Mouse (Mus musculus) kidney, embryonic 15.5 days (tissue): Measurements from ENCODE around the gene H2-Ke6. TPM values are rescaled to one million over a fixed set of nuclear protein-coding genes. Genes with fewer than 3 reads are reported as not detected.
"Not testable (repeated sequence)": the region's sequence is repeated elsewhere in the genome, so short reads cannot be mapped to it uniquely, and the experiment has no call there.

Experiments
- ATAC-seq: fragments of 200-750 bp; cut with Nextera tagmentation; replicated peaks from 2 replicates; pipeline ENCODE4 v1.8.0; 2017; ENCODE audit warnings: moderate TSS enrichment; ENCODE audit not compliant: low FRiP score
- H3K27ac ChIP-seq: fragments of 300-500 bp; sonication (generic); 2 replicates; pipeline ENCODE4 v1.5.1; 2015; ENCODE audit warnings: mild to moderate bottlenecking, inconsistent platforms
- H3K27me3 ChIP-seq: fragments of 300-500 bp; sonication (generic); 2 replicates; pipeline ENCODE4 v1.6.1; 2015; ENCODE audit warnings: inconsistent platforms
- H3K36me3 ChIP-seq: fragments of 300-500 bp; sonication (generic); 2 replicates; pipeline ENCODE4 v1.6.1; 2015; ENCODE audit warnings: inconsistent platforms
- H3K4me1 ChIP-seq: fragments of 300-500 bp; sonication (generic); 2 replicates; pipeline ENCODE4 v1.6.1; 2015; ENCODE audit warnings: inconsistent platforms
- H3K4me2 ChIP-seq: fragments of 300-500 bp; sonication (generic); 2 replicates; pipeline ENCODE4 v1.6.1; 2015; ENCODE audit warnings: moderate library complexity, mild to moderate bottlenecking, inconsistent platforms
- H3K4me3 ChIP-seq: fragments of 300-500 bp; sonication (generic); replicated peaks from 2 replicates; pipeline ENCODE4 v1.5.1; 2015; ENCODE audit warnings: mild to moderate bottlenecking, inconsistent platforms
- H3K9ac ChIP-seq: fragments of 300-500 bp; sonication (generic); 2 replicates; pipeline ENCODE4 v1.6.1; 2015; ENCODE audit warnings: mild to moderate bottlenecking, inconsistent platforms
- H3K9me3 ChIP-seq: fragments of 300-500 bp; sonication (generic); replicated peaks from 2 replicates; pipeline ENCODE4 v1.6.1; 2016; ENCODE audit warnings: inconsistent platforms
- WGBS: fragments of 180-500 bp; shearing (Covaris S2); methylation state at CpG from one replicate; pipeline ENCODE4 v1.1.7; 2015; ENCODE audit warnings: mixed read lengths; 5-methylcytosine and 5-hydroxymethylcytosine counted together
- microRNA counts: library from miRNA; unstranded; fragments of <30 nt; microRNA quantifications from one replicate; lab custom pipeline; 2016
- microRNA-seq: library from miRNA; unstranded; fragments of <30 nt; microRNA quantifications from one replicate; pipeline ENCODE4, GENCODE M21; 2016
- polyA plus RNA-seq: library from polyadenylated mRNA; unstranded; fragments of >200 nt; fragmentation: Nextera tagmentation; extraction: Ambion mirVana; gene quantifications from 2 replicates; pipeline ENCODE4 v1.2.1, GENCODE M21; 2015

The H2-Ke6 gene
- polyA plus RNA-seq, 1 experiment from 2014 or later, result 52.5 TPM

DNA sequence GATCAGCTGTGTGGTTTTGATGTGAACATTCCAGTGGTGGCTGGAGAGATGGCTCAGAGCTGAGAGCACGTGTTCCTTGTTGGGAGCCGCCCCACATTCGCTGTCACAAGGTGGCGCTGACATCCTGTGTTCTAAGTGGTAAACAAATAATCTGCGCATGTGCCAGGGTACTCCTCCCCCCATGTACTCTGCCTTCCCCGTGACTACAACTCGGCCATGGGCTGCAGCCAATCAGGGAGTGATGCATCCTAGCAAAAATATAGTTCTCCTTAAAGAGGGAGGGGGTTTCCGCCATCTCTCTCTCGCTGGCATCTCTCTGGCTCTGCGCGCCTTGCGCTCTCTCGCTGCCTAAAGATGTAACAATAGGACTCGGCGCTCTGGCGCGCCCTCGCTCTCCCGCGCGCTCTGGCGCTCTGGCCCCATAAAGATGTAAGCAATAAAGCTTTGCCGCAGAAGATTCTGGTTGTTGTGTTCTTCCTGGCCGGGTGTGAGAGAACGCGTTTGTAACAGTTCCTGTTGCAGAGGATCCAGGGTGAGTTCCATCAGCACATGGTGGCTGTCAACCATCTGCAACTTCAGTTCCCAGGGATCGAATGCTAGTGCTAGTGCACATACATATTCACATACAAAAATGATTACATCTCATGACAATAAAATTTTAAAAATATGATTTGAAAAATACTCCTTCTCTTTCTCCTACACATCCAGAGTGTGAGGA is 46.5 kb downstream of the H2-Ke6 start:
- under 1% methylated on average over 27 of the region's 27 CpGs for WGBS
- H3K36me3 ChIP-seq, H3K9me3 ChIP-seq: not testable (repeated sequence)
- H3K4me3 ChIP-seq, result peak overlapping the region; percentile 60
- H3K9ac ChIP-seq, result peak overlapping the region; percentile 57; the same call in 1 of the 2 replicates
- peak; percentile 87 for ATAC-seq
- peak overlapping the region; percentile 91 for H3K27ac ChIP-seq
- H3K27me3 ChIP-seq, result peaks cover 45% of the 10 kb centered on the region
- H3K4me2 ChIP-seq, result peak overlapping the region; percentile 81
- peaks cover 30% of the 10 kb centered on the region for H3K4me1 ChIP-seq

DNA sequence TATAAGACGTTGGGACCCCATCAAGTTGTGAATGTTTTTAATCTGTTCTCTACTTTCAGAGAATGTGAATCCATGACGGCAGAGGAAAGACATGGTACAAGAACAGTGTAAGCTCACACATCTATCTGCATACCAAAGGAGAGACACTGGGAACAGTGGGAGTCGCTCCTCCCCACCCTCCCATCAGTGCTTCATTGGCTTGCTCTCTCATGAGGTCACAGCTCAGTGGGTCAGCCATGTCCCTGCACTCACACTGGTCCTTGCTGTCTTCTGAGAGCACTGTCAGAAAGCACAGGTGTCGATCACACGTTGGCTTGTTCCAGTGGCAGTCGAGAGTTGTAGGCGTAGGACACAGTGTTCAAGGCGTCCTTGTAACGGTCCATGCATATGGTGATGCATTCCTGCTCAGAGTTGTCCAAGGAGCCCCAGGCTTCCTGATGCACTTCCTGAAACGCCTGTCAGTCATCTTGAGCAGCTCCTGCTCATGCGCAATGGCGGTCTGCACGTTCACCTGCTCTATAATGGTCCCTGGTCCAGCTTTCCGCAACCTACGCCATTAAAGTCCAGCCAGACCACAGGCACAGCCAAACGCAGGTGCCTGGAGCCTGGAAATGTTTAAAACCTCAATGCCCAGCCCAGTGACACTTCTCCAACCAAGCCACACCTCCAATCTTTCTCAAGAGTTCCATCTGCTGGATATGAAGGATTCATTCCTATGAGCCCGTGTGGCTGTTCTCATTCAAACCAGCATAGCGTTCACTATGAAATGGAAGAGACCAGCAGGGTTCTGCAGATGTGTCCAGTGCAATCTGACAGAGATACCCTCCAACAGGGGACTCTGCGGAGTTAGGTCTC is 47.5 kb downstream of the H2-Ke6 start:
- peak overlapping the region; percentile 47 for H3K27ac ChIP-seq
- 0 out of 2 replicates have a peak, but pooled peaks have one; percentile 4 for ATAC-seq

DNA sequence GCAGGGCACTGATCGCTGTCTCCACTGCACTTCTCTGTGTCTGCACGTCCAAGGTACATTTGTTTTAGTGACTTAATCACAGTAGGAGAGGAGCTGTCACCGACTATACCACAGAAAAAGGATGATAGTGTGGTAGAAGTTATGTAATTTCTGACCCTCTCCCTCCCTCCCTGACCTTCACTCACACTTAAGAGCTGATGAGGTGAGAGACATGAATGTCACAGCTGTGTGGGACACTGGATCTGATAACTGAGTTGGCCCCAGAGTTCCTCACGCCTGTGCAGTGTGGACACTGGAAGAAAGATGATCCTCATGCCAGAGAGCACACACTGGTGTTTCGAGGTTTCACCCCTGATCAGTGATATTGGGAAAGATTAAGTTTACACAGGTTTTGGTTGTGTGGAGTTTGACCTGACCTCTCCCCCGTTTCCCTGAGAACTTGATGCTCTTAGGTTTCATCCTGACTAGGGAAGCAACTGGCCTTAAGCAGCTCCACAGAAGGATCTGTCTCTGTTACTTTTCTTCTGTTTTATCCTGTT is 48.3 kb downstream of the H2-Ke6 start:
- H3K27ac ChIP-seq, result no peak overlapping the region
- no peak for ATAC-seq

More for the DNA sequence above, 47.5 kb downstream of the H2-Ke6 start:
- WGBS, result 74% methylated on average over 19 of the region's 19 CpGs
- Histone ChIP-seq H3K9ac (no peak overlapping the region), H3K27me3 (peaks cover 50% of the 10 kb centered on the region), H3K4me3 (peak overlapping the region; percentile 60; the same call in 1 of the 2 replicates), H3K4me2 (peak overlapping the region; percentile 81; the same call in 1 of the 2 replicates), H3K9me3 (no peaks in the 10 kb centered on the region), H3K4me1 (peaks cover 30% of the 10 kb centered on the region), H3K36me3 (no peaks in the 10 kb centered on the region)

DNA sequence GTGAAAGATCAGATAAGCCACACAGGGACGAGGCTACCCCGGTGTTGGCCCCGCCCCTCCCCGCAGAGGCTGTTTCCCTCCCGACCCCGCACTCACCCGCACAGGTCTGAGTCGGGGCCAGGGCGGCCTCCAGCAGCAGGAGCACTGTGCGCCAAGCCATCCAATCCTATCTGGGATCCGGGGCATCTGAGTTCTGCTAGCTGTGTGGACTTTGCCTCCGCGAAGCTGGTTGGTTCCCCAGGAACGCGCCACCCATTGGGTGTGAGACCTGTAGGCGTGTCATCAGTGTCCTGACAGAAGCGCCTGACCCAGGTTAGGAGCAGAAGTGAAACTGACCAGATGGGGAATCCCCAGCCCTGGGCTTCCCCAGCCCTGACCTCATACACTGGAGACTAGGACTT is 49.2 kb downstream of the H2-Ke6 start:
- H3K9ac ChIP-seq, result peak overlapping the region; percentile 27; the same call in 1 of the 2 replicates
- peaks cover 58% of the 10 kb centered on the region for H3K27me3 ChIP-seq
- peak; percentile 76 for ATAC-seq
- H3K4me1 ChIP-seq, result peaks cover 30% of the 10 kb centered on the region
- H3K4me2 ChIP-seq, result peak overlapping the region; percentile 75
- H3K4me3 ChIP-seq, result peak overlapping the region; percentile 47
- under 1% methylated on average over 17 of the region's 17 CpGs for WGBS
- H3K36me3 ChIP-seq, result no peaks in the 10 kb centered on the region
- H3K9me3 ChIP-seq, result no peaks in the 10 kb centered on the region
- no peak overlapping the region for H3K27ac ChIP-seq

More for the DNA sequence above, 48.3 kb downstream of the H2-Ke6 start:
- no peaks in the 10 kb centered on the region for H3K36me3 ChIP-seq
- H3K9ac ChIP-seq, result no peak overlapping the region
- H3K27me3 ChIP-seq, result peaks cover 57% of the 10 kb centered on the region
- no peak overlapping the region for H3K4me2 ChIP-seq
- 53% methylated on average over 6 of the region's 6 CpGs for WGBS
- no peaks in the 10 kb centered on the region for H3K9me3 ChIP-seq
- H3K4me1 ChIP-seq, result peaks cover 30% of the 10 kb centered on the region
- H3K4me3 ChIP-seq, result no peak overlapping the region

DNA sequence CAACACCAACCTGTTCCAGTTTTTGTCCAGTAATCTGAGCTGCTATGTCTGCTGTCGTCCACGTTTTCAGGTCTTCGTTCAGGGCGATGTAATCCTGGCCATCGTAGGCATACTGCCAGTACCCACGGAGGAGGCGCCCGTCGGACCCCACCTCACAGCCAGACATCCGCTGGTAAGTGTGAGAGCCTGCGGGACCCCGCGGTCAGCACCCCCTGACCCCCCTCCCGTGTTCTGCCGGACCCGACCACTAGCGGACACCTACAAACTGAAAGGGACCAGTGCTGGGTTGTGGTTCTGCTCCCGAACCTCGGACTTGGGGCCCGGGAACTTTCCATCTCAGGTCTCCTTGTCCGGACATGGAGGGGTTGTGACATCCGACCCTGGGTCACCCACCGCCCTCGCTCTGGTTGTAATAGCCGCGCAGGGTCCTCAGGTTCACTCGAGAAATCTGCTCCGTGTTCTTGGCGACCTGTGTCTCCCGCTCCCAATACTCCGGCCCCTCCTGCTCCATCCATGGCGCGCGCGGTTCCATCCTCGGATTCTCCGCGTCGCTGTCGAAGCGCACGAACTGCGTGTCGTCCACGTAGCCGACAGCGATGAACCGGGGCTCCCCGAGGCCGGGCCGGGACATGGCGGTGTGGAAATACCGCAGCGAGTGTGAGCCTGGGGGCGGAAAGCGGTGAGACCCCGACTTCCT is 49.9 kb downstream of the H2-Ke6 start:
- no peak for ATAC-seq
- peaks cover 60% of the 10 kb centered on the region for H3K27me3 ChIP-seq
- H3K9ac ChIP-seq, result peak overlapping the region; percentile 27; the same call in 1 of the 2 replicates
- peaks cover 30% of the 10 kb centered on the region for H3K4me1 ChIP-seq
- H3K4me3 ChIP-seq, result peak overlapping the region; percentile 47
- no peak overlapping the region for H3K27ac ChIP-seq
- peak overlapping the region; percentile 75 for H3K4me2 ChIP-seq
- 2% methylated on average over 57 of the region's 57 CpGs for WGBS
- H3K9me3 ChIP-seq, result no peaks in the 10 kb centered on the region
- no peaks in the 10 kb centered on the region for H3K36me3 ChIP-seq

MicroRNA genes within 50 kb of the gene (microRNA counts, 519-probe panel; counts per million panel counts)
- microRNA mmu-miR-219 (lab: Ali Mortazavi, UCI), result 1,586 counts per million, percentile 7 among the panel's probes with 10 or more counts

Small RNAs within 50 kb of the gene (microRNA-seq; reads per million reads assigned to microRNA genes)
- gene Mir219a-1 (0.89 reads per million), gene Mir219c (not detected)

Other genes starting within 250 kb of the H2-Ke6 start
- 21.5 and 27.9 TPM in 2 replicates for gene Angptl4, start 246.2 kb downstream of the H2-Ke6 start, polyA plus RNA-seq
- 46.5 and 53.4 TPM in 2 replicates for gene Kank3, start 217.5 kb downstream of the H2-Ke6 start, polyA plus RNA-seq
- gene Rps28, start 203.5 kb downstream of the H2-Ke6 start, polyA plus RNA-seq, result 1,038 and 1,163 TPM in 2 replicates
- 490 and 495 TPM in 2 replicates for gene Ndufa7, start 203.5 kb downstream of the H2-Ke6 start, polyA plus RNA-seq
- gene Cd320, start 185.0 kb downstream of the H2-Ke6 start, polyA plus RNA-seq, result 97.9 and 102 TPM in 2 replicates
- not detected in 2 replicates for gene Gm7029, start 154.2 kb downstream of the H2-Ke6 start, polyA plus RNA-seq
- 8.2 and 9.1 TPM in 2 replicates for gene Kifc1, start 137.4 kb downstream of the H2-Ke6 start, polyA plus RNA-seq
- 0.19 TPM in 1 of 2 replicates, not detected in the other for gene Platr17, start 122.9 kb downstream of the H2-Ke6 start, polyA plus RNA-seq
- gene Daxx, start 118.6 kb downstream of the H2-Ke6 start, polyA plus RNA-seq, result 47.6 and 60.0 TPM in 2 replicates
- gene Tapbp, start 112.2 kb downstream of the H2-Ke6 start, polyA plus RNA-seq, result 28.3 and 35.9 TPM in 2 replicates
- gene Zbtb22, start 112.2 kb downstream of the H2-Ke6 start, polyA plus RNA-seq, result 17.5 and 19.3 TPM in 2 replicates
- gene Rgl2, start 98.5 kb downstream of the H2-Ke6 start, polyA plus RNA-seq, result 30.7 and 34.5 TPM in 2 replicates
- 171 and 183 TPM in 2 replicates for gene Pfdn6, start 87.7 kb downstream of the H2-Ke6 start, polyA plus RNA-seq
- 41.8 and 44.0 TPM in 2 replicates for gene Wdr46, start 87.4 kb downstream of the H2-Ke6 start, polyA plus RNA-seq
- gene B3galt4, start 76.6 kb downstream of the H2-Ke6 start, polyA plus RNA-seq, result 5.1 and 5.6 TPM in 2 replicates
- 48.0 and 53.5 TPM in 2 replicates for gene Vps52, start 72.2 kb downstream of the H2-Ke6 start, polyA plus RNA-seq
- gene Rps18, start 72.1 kb downstream of the H2-Ke6 start, polyA plus RNA-seq, result 1,731 and 1,904 TPM in 2 replicates
- 24.6 and 27.2 TPM in 2 replicates for gene H2-K1, start 27.7 kb downstream of the H2-Ke6 start, polyA plus RNA-seq
- gene Ring1, start 3.4 kb downstream of the H2-Ke6 start, polyA plus RNA-seq, result 20.3 and 21.7 TPM in 2 replicates
- 197 and 211 TPM in 2 replicates for gene Slc39a7, start 3.6 kb upstream of the H2-Ke6 start, polyA plus RNA-seq
- gene Rxrb, start 3.8 kb upstream of the H2-Ke6 start, polyA plus RNA-seq, result 50.5 and 53.0 TPM in 2 replicates
- 2.2 and 6.6 TPM in 2 replicates for gene Col11a2, start 11.4 kb upstream of the H2-Ke6 start, polyA plus RNA-seq
- gene H2-Oa, start 64.3 kb upstream of the H2-Ke6 start, polyA plus RNA-seq, result 0.39 and 0.64 TPM in 2 replicates
- gene H2-DMa, start 91.5 kb upstream of the H2-Ke6 start, polyA plus RNA-seq, result 14.8 and 15.9 TPM in 2 replicates
- gene Brd2, start 94.6 kb upstream of the H2-Ke6 start, polyA plus RNA-seq, result 135 and 140 TPM in 2 replicates
- 22.6 and 25.3 TPM in 2 replicates for gene H2-DMb2, start 115.2 kb upstream of the H2-Ke6 start, polyA plus RNA-seq
- 4.9 and 6.0 TPM in 2 replicates for gene H2-DMb1, start 125.0 kb upstream of the H2-Ke6 start, polyA plus RNA-seq
- 3.5 and 3.8 TPM in 2 replicates for gene Tap1, start 159.5 kb upstream of the H2-Ke6 start, polyA plus RNA-seq
- 3.0 and 3.2 TPM in 2 replicates for gene Psmb9, start 159.7 kb upstream of the H2-Ke6 start, polyA plus RNA-seq
- gene Psmb8, start 169.7 kb upstream of the H2-Ke6 start, polyA plus RNA-seq, result 6.0 and 7.1 TPM in 2 replicates
- gene Tap2, start 175.5 kb upstream of the H2-Ke6 start, polyA plus RNA-seq, result 3.5 and 4.1 TPM in 2 replicates
- 0.13 TPM in 1 of 2 replicates, not detected in the other for gene H2-Ob, start 210.8 kb upstream of the H2-Ke6 start, polyA plus RNA-seq
- 23.3 and 27.5 TPM in 2 replicates for gene H2-Ab1, start 229.6 kb upstream of the H2-Ke6 start, polyA plus RNA-seq